Mouse (Mus musculus) midbrain, embryonic 12.5 days (tissue): Measurements from ENCODE around the gene Rad9b. TPM values are rescaled to one million over a fixed set of nuclear protein-coding genes. Genes with fewer than 3 reads are reported as not detected.

ENCODE experiments used
- polyA plus RNA-seq: library from polyadenylated mRNA; unstranded; fragments of >200 nt; fragmentation: Nextera tagmentation; extraction: Ambion mirVana; gene quantifications from 2 replicates; pipeline ENCODE4 v1.2.1, GENCODE M21; 2016

The Rad9b gene
- polyA plus RNA-seq, 1 experiment from 2014 or later, result 16.6 TPM

Other genes starting within 250 kb of the Rad9b start
- not detected in 2 replicates for gene Ccdc63, start 213.4 kb downstream of the Rad9b start, polyA plus RNA-seq
- 323 and 332 TPM in 2 replicates for gene Ppp1cc, start 196.0 kb downstream of the Rad9b start, polyA plus RNA-seq
- gene Hvcn1, start 147.4 kb downstream of the Rad9b start, polyA plus RNA-seq, result 9.4 and 10.8 TPM in 2 replicates
- 7.2 and 8.1 TPM in 2 replicates for gene Tctn1, start 89.8 kb downstream of the Rad9b start, polyA plus RNA-seq
- gene Pptc7, start 69.9 kb downstream of the Rad9b start, polyA plus RNA-seq, result 9.9 and 11.9 TPM in 2 replicates
- 208 TPM in 2 replicates for gene Vps29, start 136 bp upstream of the Rad9b start, polyA plus RNA-seq
- 56.5 and 58.2 TPM in 2 replicates for gene Gpn3, start 17.6 kb upstream of the Rad9b start, polyA plus RNA-seq
- 114 and 115 TPM in 2 replicates for gene Fam216a, start 18.1 kb upstream of the Rad9b start, polyA plus RNA-seq
- 117 and 118 TPM in 2 replicates for gene Arpc3, start 37.6 kb upstream of the Rad9b start, polyA plus RNA-seq
- gene Anapc7, start 67.5 kb upstream of the Rad9b start, polyA plus RNA-seq, result 52.1 and 53.6 TPM in 2 replicates
- gene Atp2a2, start 148.0 kb upstream of the Rad9b start, polyA plus RNA-seq, result 59.4 and 78.0 TPM in 2 replicates